Mouse (Mus musculus): ENCODE results near the gene Efna4. TPM values are rescaled to one million over a fixed set of nuclear protein-coding genes. Genes with fewer than 3 reads are reported as not detected.
A peak's percentile ranks its signal among the peaks of the same experiment; 100 is the strongest.

The Efna4 gene
- polyA plus RNA-seq, 1 experiment from 2014 or later = 11.7 TPM

GRCm38 (mm10) chr3:89365153-89365485 is 27.3 kb upstream of the Efna4 start, which contains the start of gene Dcst1:
Dcst1 (minus strand) TSS chr3:89365253.
- H3K27ac ChIP-seq (replicated peaks) = no peak within 1 kb of the TSS
- WGBS = 93% methylated on average over 11 of the region's 11 CpGs

DNA sequence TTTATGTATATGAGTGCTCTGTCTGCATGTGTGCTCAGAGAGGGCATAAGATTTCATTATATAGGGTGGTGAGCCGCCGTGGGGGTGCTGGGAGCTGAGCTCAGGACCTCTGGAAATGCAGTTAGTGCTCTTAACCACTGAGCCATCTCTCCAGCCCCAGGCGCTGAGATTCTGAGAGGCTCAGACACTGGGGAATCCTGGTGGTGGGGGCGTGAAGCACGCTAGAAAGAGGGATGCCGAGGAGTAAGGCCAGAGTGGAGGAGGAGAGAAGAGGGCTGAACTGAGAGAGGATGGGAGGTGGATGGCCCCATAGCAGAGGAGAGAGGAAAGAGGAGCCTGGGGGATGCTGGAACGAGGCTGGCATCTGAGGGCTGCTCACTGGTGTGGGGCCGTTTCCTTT is 26.8 kb upstream of the Efna4 start:
- no peaks in the 10 kb centered on the region for H3K27me3 ChIP-seq (ENCODE audit: control insufficient read depth, insufficient read depth, low read length)
- H3K9ac ChIP-seq (ENCODE audit: low read length) = no peak overlapping the region
- H3K4me2 ChIP-seq (replicated peaks; ENCODE audit: low read depth) = no peak overlapping the region
- DNase-seq (ENCODE audit: low spot score) (no peak), ATAC-seq (ENCODE audit: low FRiP score, low TSS enrichment) (no peak)
- WGBS = 77% methylated on average over 8 of the region's 8 CpGs
- H3K9me3 ChIP-seq (ENCODE audit: control insufficient read depth, low read length) = no peaks in the 10 kb centered on the region
- H3K27ac ChIP-seq (replicated peaks) = no peak overlapping the region
- no peak overlapping the region for H3K4me3 ChIP-seq (ENCODE audit: low read depth, low read length)
- TF ChIP-seq CTCF (IDR thresholded peaks at IDR 0.05; ENCODE audit: low read depth) = no peak
- TF ChIP-seq EP300 (optimal IDR thresholded peaks at IDR 0.05) = no peak
- no peaks in the 10 kb centered on the region for H3K36me3 ChIP-seq (ENCODE audit: control insufficient read depth, insufficient read depth, low read length)
- no peaks in the 10 kb centered on the region for H3K4me1 ChIP-seq (replicated peaks; ENCODE audit: control insufficient read depth, insufficient read depth)

More at GRCm38 (mm10) chr3:89365153-89365485, 27.3 kb upstream of the Efna4 start, which contains the start of gene Dcst1:
- no peak within 1 kb of the TSS for H3K9ac ChIP-seq (ENCODE audit: low read length)
- no peaks in the 10 kb centered on the region for H3K27me3 ChIP-seq (ENCODE audit: control insufficient read depth, insufficient read depth, low read length)
- no peaks in the 10 kb centered on the region for H3K36me3 ChIP-seq (ENCODE audit: control insufficient read depth, insufficient read depth, low read length)
- no peak within 1 kb of the TSS for H3K4me3 ChIP-seq (ENCODE audit: low read depth, low read length)
- H3K4me1 ChIP-seq (replicated peaks; ENCODE audit: control insufficient read depth, insufficient read depth) = no peaks in the 10 kb centered on the region
- DNase-seq (ENCODE audit: low spot score) (no peak), ATAC-seq (ENCODE audit: low FRiP score, low TSS enrichment) (no peak)
- H3K4me2 ChIP-seq (replicated peaks; ENCODE audit: low read depth) = no peak within 1 kb of the TSS
- TF ChIP-seq CTCF (IDR thresholded peaks at IDR 0.05; ENCODE audit: low read depth) = no peak
- TF ChIP-seq EP300 (optimal IDR thresholded peaks at IDR 0.05) = no peak
- no peaks in the 10 kb centered on the region for H3K9me3 ChIP-seq (ENCODE audit: control insufficient read depth, low read length)

- H3K4me1 ChIP-seq (replicated peaks; ENCODE audit: control insufficient read depth, insufficient read depth) = no peaks in the 10 kb centered on the region
- no peak for DNase-seq (ENCODE audit: low spot score)
- no peak within 1 kb of the TSS for H3K4me3 ChIP-seq (ENCODE audit: low read depth, low read length)
- H3K27me3 ChIP-seq (ENCODE audit: control insufficient read depth, insufficient read depth, low read length) = no peaks in the 10 kb centered on the region
- H3K9ac ChIP-seq (ENCODE audit: low read length) = no peak within 1 kb of the TSS
- H3K9me3 ChIP-seq (ENCODE audit: control insufficient read depth, low read length) = no peaks in the 10 kb centered on the region
- TF ChIP-seq CTCF (IDR thresholded peaks at IDR 0.05; ENCODE audit: low read depth) = no peak
- no peak for TF ChIP-seq EP300 (optimal IDR thresholded peaks at IDR 0.05)
- WGBS = 74% methylated on average over 7 of the region's 7 CpGs
- peak within 1 kb of the TSS; percentile 40; the same call in 1 of the 2 replicates for H3K27ac ChIP-seq (replicated peaks)
- H3K36me3 ChIP-seq (ENCODE audit: control insufficient read depth, insufficient read depth, low read length) = no peaks in the 10 kb centered on the region
- H3K4me2 ChIP-seq (replicated peaks; ENCODE audit: low read depth) = no peak within 1 kb of the TSS
- 0 out of 2 replicates have a peak, but pooled peaks have one; percentile 6 for ATAC-seq (ENCODE audit: low FRiP score, low TSS enrichment)
Measured at GRCm38 (mm10) chr3:89361675-89362074, 23.8 kb upstream of the Efna4 start, which contains the start of gene Dcst2. Dcst2 (plus strand) TSS chr3:89361975.

DNA sequence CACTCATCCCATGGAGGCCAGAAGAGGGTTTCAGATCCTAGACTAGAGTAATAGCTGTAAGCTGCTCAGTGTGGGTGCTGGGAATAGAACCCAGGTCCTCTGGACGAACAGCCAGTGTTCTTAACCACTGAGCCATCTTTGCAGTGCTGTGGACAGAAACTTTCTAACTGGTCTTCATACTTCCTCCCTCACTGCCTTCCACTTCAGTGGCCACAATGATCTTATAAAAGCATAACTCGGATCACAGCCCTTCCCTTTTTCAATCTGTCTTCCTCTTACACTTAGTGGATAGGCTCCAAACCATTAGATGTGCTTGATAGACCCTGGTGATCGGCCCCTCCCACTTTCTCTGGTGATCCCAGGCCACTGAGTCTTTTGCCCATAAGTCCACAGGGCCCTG is 22.4 kb upstream of the Efna4 start:
- Histone ChIP-seq H3K4me3 (ENCODE audit: low read depth, low read length) (no peak overlapping the region), H3K4me1 (replicated peaks; ENCODE audit: control insufficient read depth, insufficient read depth) (no peaks in the 10 kb centered on the region), H3K36me3 (ENCODE audit: control insufficient read depth, insufficient read depth, low read length) (no peaks in the 10 kb centered on the region), H3K27me3 (ENCODE audit: control insufficient read depth, insufficient read depth, low read length) (no peaks in the 10 kb centered on the region), H3K27ac (replicated peaks) (no peak overlapping the region), H3K4me2 (replicated peaks; ENCODE audit: low read depth) (no peak overlapping the region), H3K9me3 (ENCODE audit: control insufficient read depth, low read length) (no peaks in the 10 kb centered on the region), H3K9ac (ENCODE audit: low read length) (no peak overlapping the region)
- no peak for ATAC-seq (ENCODE audit: low FRiP score, low TSS enrichment)
- no peak for TF ChIP-seq CTCF (IDR thresholded peaks at IDR 0.05; ENCODE audit: low read depth)
- no peak for TF ChIP-seq EP300 (optimal IDR thresholded peaks at IDR 0.05)
- no peak for DNase-seq (ENCODE audit: low spot score)
- WGBS = 73% methylated on average over 3 of the region's 3 CpGs

GRCm38 (mm10) chr3:89359630-89360029 is 21.8 kb upstream of the Efna4 start:
- peak; percentile 60 for ATAC-seq (ENCODE audit: low FRiP score, low TSS enrichment)

GRCm38 (mm10) chr3:89356029-89356428 is 18.2 kb upstream of the Efna4 start:
- Histone ChIP-seq H3K9ac (ENCODE audit: low read length) (no peak overlapping the region), H3K4me2 (replicated peaks; ENCODE audit: low read depth) (no peak overlapping the region), H3K27me3 (ENCODE audit: control insufficient read depth, insufficient read depth, low read length) (no peaks in the 10 kb centered on the region), H3K4me1 (replicated peaks; ENCODE audit: control insufficient read depth, insufficient read depth) (no peaks in the 10 kb centered on the region), H3K27ac (replicated peaks) (no peak overlapping the region), H3K36me3 (ENCODE audit: control insufficient read depth, insufficient read depth, low read length) (no peaks in the 10 kb centered on the region), H3K4me3 (ENCODE audit: low read depth, low read length) (no peak overlapping the region), H3K9me3 (ENCODE audit: control insufficient read depth, low read length) (no peaks in the 10 kb centered on the region)
- TF ChIP-seq CTCF (IDR thresholded peaks at IDR 0.05; ENCODE audit: low read depth) = no peak
- TF ChIP-seq EP300 (optimal IDR thresholded peaks at IDR 0.05) = no peak
- 67% methylated on average over 9 of the region's 9 CpGs for WGBS
- no peak for DNase-seq (ENCODE audit: low spot score)
- no peak for ATAC-seq (ENCODE audit: low FRiP score, low TSS enrichment)

More at GRCm38 (mm10) chr3:89359630-89360029, 21.8 kb upstream of the Efna4 start:
- 37% methylated on average over 6 of the region's 6 CpGs for WGBS
- Histone ChIP-seq H3K4me3 (ENCODE audit: low read depth, low read length) (no peak overlapping the region), H3K36me3 (ENCODE audit: control insufficient read depth, insufficient read depth, low read length) (no peaks in the 10 kb centered on the region), H3K9me3 (ENCODE audit: control insufficient read depth, low read length) (no peaks in the 10 kb centered on the region), H3K27me3 (ENCODE audit: control insufficient read depth, insufficient read depth, low read length) (no peaks in the 10 kb centered on the region), H3K4me2 (replicated peaks; ENCODE audit: low read depth) (no peak overlapping the region), H3K4me1 (replicated peaks; ENCODE audit: control insufficient read depth, insufficient read depth) (no peaks in the 10 kb centered on the region), H3K9ac (ENCODE audit: low read length) (no peak overlapping the region), H3K27ac (replicated peaks) (no peak overlapping the region)
- TF ChIP-seq CTCF (IDR thresholded peaks at IDR 0.05; ENCODE audit: low read depth) = no peak
- TF ChIP-seq EP300 (optimal IDR thresholded peaks at IDR 0.05) = no peak
- DNase-seq (ENCODE audit: low spot score) = no peak

Measured in stomach, postnatal 0 days (tissue).